Mouse (Mus musculus) layer of hippocampus, adult 18-20 months (tissue): ENCODE results near the gene Gm9747. TPM values are rescaled to one million over a fixed set of nuclear protein-coding genes. Genes with fewer than 3 reads are reported as not detected.

ENCODE experiments used
- DNase-seq, 2 experiments: peaks; one replicate each; pipeline ENCODE4 v3.0.0; 2022; ENCODE audit warnings: low spot score in 2 of 2
- long read RNA-seq: library from polyadenylated mRNA; stranded (forward); transcript quantifications from one replicate; pipeline ENCODE4 v2.0.0, GENCODE M21; 2021
- total RNA-seq, 2 experiments: library from RNA; stranded (reverse); gene quantifications; 2 replicates each; pipeline ENCODE4 v1.2.3; 2021

The Gm9747 gene
- not detected for total RNA-seq
- long read RNA-seq: 0 reads

DNA sequence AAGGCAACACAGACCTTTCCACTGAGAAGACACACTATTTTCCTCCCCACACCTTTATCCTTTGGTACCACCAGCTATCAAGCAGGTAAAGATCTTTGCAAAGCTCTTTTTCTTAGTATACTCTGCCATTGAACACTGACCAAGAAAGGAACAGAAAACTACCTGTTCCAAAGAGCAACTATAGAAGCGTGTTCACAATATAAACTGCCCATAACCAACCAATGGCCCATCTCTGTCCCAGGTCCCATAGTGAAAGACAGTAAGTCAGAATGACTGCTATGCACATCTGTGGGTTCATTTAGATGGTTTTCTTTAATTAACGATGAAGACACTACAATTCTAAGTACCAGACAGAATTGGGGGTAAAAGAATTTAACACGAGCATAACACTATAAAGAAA, at the start of gene Gm9747:
Gm9747 (plus strand) TSS at position 301 of the 400 bp plus-strand sequence.
- DNase-seq: no peak

GRCm38 (mm10) chr1:82183913-82184442, 48.9 kb upstream of the Gm9747 start:
- no peak for DNase-seq

- DNase-seq: no peak
Measured at GRCm38 (mm10) chr1:82188549-82189231, 44.2 kb upstream of the Gm9747 start.

- peak; percentile 39 to 58 for DNase-seq
Measured at GRCm38 (mm10) chr1:82189516-82189915, 43.4 kb upstream of the Gm9747 start.

- no peak for DNase-seq
Measured at GRCm38 (mm10) chr1:82191579-82191978, 41.3 kb upstream of the Gm9747 start.

GRCm38 (mm10) chr1:82199918-82200317, 33.0 kb upstream of the Gm9747 start:
- no peak for DNase-seq

- DNase-seq: no peak
Measured at GRCm38 (mm10) chr1:82200636-82201035, 32.3 kb upstream of the Gm9747 start.

GRCm38 (mm10) chr1:82207511-82207910, 25.4 kb upstream of the Gm9747 start:
- no peak for DNase-seq

GRCm38 (mm10) chr1:82220673-82221396, 12.1 kb upstream of the Gm9747 start:
- no peak for DNase-seq

- DNase-seq: no peak
Measured at GRCm38 (mm10) chr1:82221462-82221861, 11.4 kb upstream of the Gm9747 start.

- no peak for DNase-seq
Measured at GRCm38 (mm10) chr1:82223042-82223795, 9.7 kb upstream of the Gm9747 start.

- no peak for DNase-seq
Measured at GRCm38 (mm10) chr1:82228841-82229240, 4.1 kb upstream of the Gm9747 start.

GRCm38 (mm10) chr1:82234616-82235015, 1.7 kb downstream of the Gm9747 start:
- no peak for DNase-seq

- DNase-seq: no peak
Measured at GRCm38 (mm10) chr1:82235455-82236104, 2.7 kb downstream of the Gm9747 start.

DNA sequence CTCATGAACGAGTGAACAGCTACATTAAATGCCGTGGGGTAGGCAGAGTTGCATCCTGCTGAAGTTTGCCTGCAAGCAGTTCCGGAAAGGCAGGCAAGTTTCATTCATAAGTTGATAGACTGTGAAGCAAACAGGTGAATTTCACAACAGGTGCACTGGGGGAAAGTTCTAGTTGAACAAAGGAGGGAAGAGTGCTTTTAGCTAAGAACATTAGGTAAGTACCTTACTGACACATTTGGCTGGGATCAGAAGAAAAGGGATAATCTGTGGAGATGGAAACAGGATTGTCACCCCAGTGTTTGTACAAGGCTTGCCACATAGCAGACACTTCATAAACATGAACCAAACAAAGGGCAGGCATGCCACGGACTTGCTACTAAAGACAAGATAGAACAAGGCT, 5.3 kb downstream of the Gm9747 start:
- DNase-seq: no peak

- no peak for DNase-seq
Measured at GRCm38 (mm10) chr1:82239409-82240201, 6.7 kb downstream of the Gm9747 start.

- no peak for DNase-seq
Measured at GRCm38 (mm10) chr1:82243260-82243825, 10.4 kb downstream of the Gm9747 start.

GRCm38 (mm10) chr1:82245002-82245401, 12.1 kb downstream of the Gm9747 start:
- DNase-seq: no peak

GRCm38 (mm10) chr1:82247221-82247951, 14.5 kb downstream of the Gm9747 start:
- DNase-seq: no peak
